17 mouse cellular contexts compared by ENCODE assay signal in genomic region chr4:40821303-40822023, GRCm38 (mm10). TPM values are rescaled to one million over a fixed set of nuclear protein-coding genes. Genes with fewer than 3 reads are reported as not detected.
DNase-seq lines count a peak whose midpoint lies in the region; ATAC-seq and TF ChIP-seq lines count a peak whose summit lies in the region.
"Had no signal": no experiment of that assay in that cellular context is flagged by ENCODE, and none has a peak within 500 bp of the region (broad histone marks: within the 10 kb centered on the region; RNA-seq: fewer than 3 reads in every experiment).

No protein-coding gene starts in this region.

- H3K4me1 ChIP-seq in heart, embryonic 11.5 days (ENCODE audit: control insufficient read depth, insufficient read depth, low read length) = peaks cover 34% of the 10 kb centered on the region
- H3K4me1 ChIP-seq in kidney, postnatal 0 days (replicated peaks; ENCODE audit: insufficient read depth, low read length) = no peaks in the 10 kb centered on the region; the same call in none of the 2 replicates

- H3K9ac ChIP-seq in heart, embryonic 11.5 days (ENCODE audit: low read depth, low read length) = no peak overlapping the region
- H3K9ac ChIP-seq in kidney, postnatal 0 days (ENCODE audit: low read depth, low read length) = no peak overlapping the region
- H3K9ac ChIP-seq: hindbrain, embryonic 14.5 days; liver, embryonic 15.5 days had no signal

- POLR2A ChIA-PET in Patski (lab: Charles Lee) = interaction anchor here (0.8 to 1.2 kb wide), 2 partner anchors 10 to 45 kb away, joined by 3 read pairs; no protein-coding TSS in a partner anchor

- H3K79me2 ChIP-seq in C2C12 (ENCODE audit: control insufficient read depth, insufficient read depth) = peaks cover 66% of the 10 kb centered on the region

- 70% methylated on average over 8 of the region's 8 CpGs for WGBS in heart, embryonic 11.5 days (ENCODE audit: insufficient replicate concordance)
- 62% methylated on average over 8 of the region's 8 CpGs for WGBS in kidney, postnatal 0 days

- CTCF ChIA-PET in Patski (lab: Charles Lee) = interaction anchor here (0.9 to 1.0 kb wide), 3 partner anchors 10 to 43 kb away, joined by 3 to 4 read pairs (median 3); no protein-coding TSS in a partner anchor

- in situ Hi-C loops in Patski (cut with MboI; ENCODE audit: low pct_unique_long_range_greater_than_20kb) = no loop called here

- H3K27me3 ChIP-seq in heart, embryonic 11.5 days (ENCODE audit: control insufficient read depth, insufficient read depth, low read length) = no peaks in the 10 kb centered on the region
- no peaks in the 10 kb centered on the region for H3K27me3 ChIP-seq in kidney, postnatal 0 days (ENCODE audit: insufficient read depth, low read length)
- H3K27me3 ChIP-seq in C2C12 (ENCODE audit: control insufficient read depth, insufficient read depth, insufficient read length) = no peaks in the 10 kb centered on the region
- no peaks in the 10 kb centered on the region for H3K27me3 ChIP-seq in Patski
- H3K27me3 ChIP-seq: liver, embryonic 15.5 days had no signal

- peak overlapping the region; percentile 80; the same call in 1 of the 2 replicates for H3K27ac ChIP-seq in heart, embryonic 11.5 days (ENCODE audit: low read depth, low read length)
- H3K27ac ChIP-seq in kidney, postnatal 0 days = 0 out of 2 replicates have a peak overlapping the region, but pooled peaks have one; percentile 19
- H3K27ac ChIP-seq: hindbrain, embryonic 14.5 days had no signal

- no peak overlapping the region for H3ac ChIP-seq in C2C12 (ENCODE audit: control insufficient read depth, insufficient read length, low read depth)

- no peak for ATAC-seq in heart, embryonic 11.5 days (replicated peaks; ENCODE audit: insufficient number of reproducible peaks, low FRiP score, low TSS enrichment)
- ATAC-seq in kidney, postnatal 0 days (replicated peaks; ENCODE audit: low FRiP score, low read depth) = no peak
- peak; percentile 55 for ATAC-seq in Patski
- ATAC-seq: activated CD4-positive, CD25-positive, alpha-beta regulatory T cell, adult 4 months; forebrain, embryonic 16.5 days had no signal

- H3K9me3 ChIP-seq in heart, embryonic 11.5 days (replicated peaks; ENCODE audit: control insufficient read depth, low read length) = no peaks in the 10 kb centered on the region
- H3K9me3 ChIP-seq in kidney, postnatal 0 days (replicated peaks; ENCODE audit: low read length) = no peaks in the 10 kb centered on the region
- H3K9me3 ChIP-seq: liver, embryonic 15.5 days had no signal

- no peaks in the 10 kb centered on the region for H3K36me3 ChIP-seq in heart, embryonic 11.5 days (ENCODE audit: control insufficient read depth, insufficient read depth, low read length)
- H3K36me3 ChIP-seq in kidney, postnatal 0 days (ENCODE audit: insufficient read depth, low read length) = peaks cover 6% of the 10 kb centered on the region; the same call in 1 of the 2 replicates
- H3K36me3 ChIP-seq in C2C12 (ENCODE audit: control insufficient read depth, insufficient read depth) = peaks cover 11% of the 10 kb centered on the region

- no peak overlapping the region for H3K4me3 ChIP-seq in heart, embryonic 11.5 days (ENCODE audit: low read depth, low read length)
- H3K4me3 ChIP-seq in kidney, postnatal 0 days (replicated peaks; ENCODE audit: low read depth, low read length) = no peak overlapping the region
- H3K4me3 ChIP-seq in C2C12 (ENCODE audit: insufficient read depth, poor library complexity, severe bottlenecking) = no peak overlapping the region
- H3K4me3 ChIP-seq: erythroblast, embryonic 14.5 days; liver, embryonic 15.5 days had no signal

- intact Hi-C loops in heart, postnatal 10 days (cut with DNase I) = loop anchor here (2.0 kb wide), 1 partner anchor 29 kb away; no protein-coding TSS in a partner anchor

- DNase-seq in heart, postnatal 10 days = no peak
- no peak for DNase-seq in kidney, postnatal 0 days (ENCODE audit: low spot score)
- DNase-seq in kidney, adult 18-20 months = no peak
- DNase-seq in Patski (ENCODE audit: low read depth, low spot score) = peak; percentile 77
- DNase-seq in urinary bladder, postnatal 14 days (ENCODE audit: low spot score) = no peak
- DNase-seq in neural tube, embryonic 10.5 days (ENCODE audit: extremely low spot score, low spot score) = no peak
- DNase-seq: cerebellum, postnatal 14 days; gastrocnemius, postnatal 10 days; kidney, adult 11 months; left cerebral cortex, postnatal 4 days had no signal

- peaks cover 13% of the 10 kb centered on the region for H3K79me3 ChIP-seq in C2C12 (ENCODE audit: low read depth)

- no peak overlapping the region for H3K4me2 ChIP-seq in heart, embryonic 11.5 days
- no peak overlapping the region for H3K4me2 ChIP-seq in kidney, postnatal 0 days (ENCODE audit: low read length)
- H3K4me2 ChIP-seq: hindbrain, embryonic 14.5 days; liver, embryonic 15.5 days had no signal

- TF ChIP-seq CTCF in kidney, postnatal 0 days (IDR thresholded peaks at IDR 0.05; ENCODE audit: low read depth) = no peak
- TF ChIP-seq CTCF in C2C12 (IDR thresholded peaks at IDR 0.05; ENCODE audit: control insufficient read depth, insufficient read depth, insufficient read length) (no peak), Patski (IDR thresholded peaks at IDR 0.05) (no peak)

TF ChIP-seq in C2C12, 6 proteins besides CTCF, POLR2A, EP300 and RAD21:
- TF ChIP-seq MAX (IDR thresholded peaks at IDR 0.05) (no peak), FOSL1 (IDR thresholded peaks at IDR 0.05; ENCODE audit: insufficient read depth, low read length, poor library complexity, severe bottlenecking) (peak; percentile 90)

RNA-seq across cellular contexts. Expression of gene B4galt1, which starts 32.3 kb away (rescaled TPM):
- 43.9 and 50.2 TPM in 2 replicates for polyA plus RNA-seq in heart, embryonic 11.5 days (2014; fragmentation: Nextera tagmentation; extraction: Ambion mirVana)
- total RNA-seq in heart, postnatal 10 days (2021) = 100 to 1,000 TPM in 1 of 2 experiments, 10 to 100 TPM in 1; 95.5 to 103 TPM
- polyA plus RNA-seq in kidney, postnatal 0 days (2015; fragmentation: Nextera tagmentation; extraction: Ambion mirVana) = 35.9 and 38.9 TPM in 2 replicates
- 42.2 TPM for polyA plus RNA-seq in C2C12 (2012; fragmentation: generic; extraction: Trizol)
- polyA plus RNA-seq in Patski (2021) = 32.1 TPM
